Mouse (Mus musculus): ENCODE results near the gene Schip1.

- TF ChIP-seq CTCF (IDR thresholded peaks at IDR 0.05; ENCODE audit: low read depth) (no peak), EP300 (IDR thresholded peaks at IDR 0.05; ENCODE audit: low read depth) (no peak)
These were observed 429.1 kb downstream of the Schip1 start for GRCm38 (mm10) chr3:68493586-68494295.
